Mouse (Mus musculus): ENCODE measurements around the gene Stra8.

DNA sequence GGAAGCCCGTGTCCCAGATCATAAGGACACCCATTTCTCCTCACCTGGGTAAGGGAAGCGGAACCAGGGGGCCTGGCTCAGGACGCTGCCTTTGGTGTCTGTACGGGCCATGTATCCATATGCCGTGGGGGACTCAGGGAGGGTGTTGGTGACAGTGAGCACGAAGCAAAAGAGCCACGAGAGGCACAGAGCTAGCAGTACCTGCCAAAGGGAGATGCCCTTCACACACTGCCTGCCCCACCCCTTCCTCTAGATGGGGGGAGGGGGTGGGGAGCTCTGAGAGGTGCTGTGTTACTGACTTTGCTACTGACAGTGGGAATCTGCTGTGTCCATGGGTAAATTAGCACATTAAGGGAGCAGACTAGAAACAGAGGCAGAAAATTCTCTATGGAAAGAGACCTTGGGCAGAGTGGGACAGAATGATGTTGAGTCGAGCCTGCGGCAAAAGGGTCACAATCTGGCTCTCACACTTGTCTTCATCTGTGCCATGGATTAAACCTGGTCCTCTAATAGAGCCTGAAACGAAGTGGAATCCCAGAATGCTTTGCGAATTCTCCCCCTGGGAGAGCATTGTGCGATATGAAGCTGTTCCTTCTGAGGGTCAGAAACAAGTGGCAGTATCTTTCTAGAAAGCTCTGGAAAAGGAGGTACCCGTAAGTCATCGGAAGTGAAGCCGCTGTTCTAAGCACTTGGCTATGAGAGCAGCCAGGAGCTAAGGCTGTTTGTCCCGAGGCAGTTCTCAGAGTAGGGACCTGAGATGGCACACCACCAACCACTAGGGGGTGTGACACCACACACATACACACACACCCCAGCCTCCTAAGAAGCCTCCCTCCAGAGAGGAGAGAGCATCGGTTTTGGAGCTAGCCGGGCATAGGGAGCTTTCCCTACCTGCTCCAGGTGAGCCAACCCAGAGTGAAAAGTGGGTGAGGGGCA, 35.2 kb downstream of the Stra8 start:
- TF ChIP-seq CTCF (IDR thresholded peaks at IDR 0.05; ENCODE audit: control insufficient read depth, insufficient read depth, insufficient replicate concordance, low read depth, low read length), result peak; percentile 50; the same call in 1 of the 2 replicates
- TF ChIP-seq POLR2A (IDR thresholded peaks at IDR 0.05; ENCODE audit: control insufficient read depth, low read depth, low read length), result no peak

Measured in testis, adult 2 months (tissue).